Mouse (Mus musculus) intestine, embryonic 14.5 days (tissue): ENCODE data around the gene Cpne4. TPM values are rescaled to one million over a fixed set of nuclear protein-coding genes. Genes with fewer than 3 reads are reported as not detected.

Source experiments
- ATAC-seq: fragments of 200-750 bp; cut with Nextera tagmentation; replicated peaks from 2 replicates; pipeline ENCODE4 v1.8.0; 2017; ENCODE audit warnings: low read depth, moderate number of reproducible peaks, moderate TSS enrichment, moderate library complexity; ENCODE audit not compliant: low FRiP score, low TSS enrichment
- DNase-seq: peaks from one replicate; pipeline ENCODE4 v3.0.0-alpha.2; 2018; ENCODE audit warnings: low spot score
- H3K27ac ChIP-seq: fragments of 300-500 bp; sonication (generic); 2 replicates; pipeline ENCODE4 v1.5.1; 2014; ENCODE audit warnings: low read depth, mild to moderate bottlenecking, control low read depth
- H3K27me3 ChIP-seq: fragments of 300-500 bp; sonication (generic); replicated peaks from 2 replicates; pipeline ENCODE4 v1.6.1; 2014; ENCODE audit warnings: low read length, control low read depth; ENCODE audit not compliant: control insufficient read depth, insufficient read depth
- H3K36me3 ChIP-seq: fragments of 300-500 bp; sonication (generic); 2 replicates; pipeline ENCODE4 v1.6.1; 2014; ENCODE audit warnings: low read length, control low read depth; ENCODE audit not compliant: control insufficient read depth, insufficient read depth
- H3K4me1 ChIP-seq: fragments of 300-500 bp; sonication (generic); replicated peaks from 2 replicates; pipeline ENCODE4 v1.6.1; 2014; ENCODE audit warnings: low read length, control low read depth, mixed read lengths; ENCODE audit not compliant: control insufficient read depth, insufficient read depth
- H3K4me2 ChIP-seq: fragments of 300-500 bp; sonication (generic); 2 replicates; pipeline ENCODE4 v1.6.1; 2014; ENCODE audit warnings: low read length
- H3K4me3 ChIP-seq: fragments of 300-500 bp; sonication (generic); 2 replicates; pipeline ENCODE4 v1.5.1; 2014; ENCODE audit warnings: low read depth, low read length, control low read depth, mixed read lengths
- H3K9ac ChIP-seq: fragments of 300-500 bp; sonication (generic); 2 replicates; pipeline ENCODE4 v1.6.1; 2014; ENCODE audit warnings: mild to moderate bottlenecking, low read length
- H3K9me3 ChIP-seq: fragments of 300-500 bp; sonication (generic); 2 replicates; pipeline ENCODE4 v1.6.1; 2016; ENCODE audit warnings: low read length, control low read depth; ENCODE audit not compliant: control insufficient read depth
- WGBS: fragments of 180-500 bp; shearing (Covaris S2); extraction: QIAGEN DNeasy Blood & Tissue Kit; methylation state at CpG from one replicate; pipeline ENCODE4 v1.1.7; 2014; 5-methylcytosine and 5-hydroxymethylcytosine counted together
- polyA plus RNA-seq: library from polyadenylated mRNA; unstranded; fragments of >200 nt; fragmentation: Nextera tagmentation; extraction: Ambion mirVana; gene quantifications from 2 replicates; pipeline ENCODE4 v1.2.1, GENCODE M21; 2014

Gene Cpne4
- polyA plus RNA-seq, 1 experiment from 2014 or later, result 1.3 TPM

DNA sequence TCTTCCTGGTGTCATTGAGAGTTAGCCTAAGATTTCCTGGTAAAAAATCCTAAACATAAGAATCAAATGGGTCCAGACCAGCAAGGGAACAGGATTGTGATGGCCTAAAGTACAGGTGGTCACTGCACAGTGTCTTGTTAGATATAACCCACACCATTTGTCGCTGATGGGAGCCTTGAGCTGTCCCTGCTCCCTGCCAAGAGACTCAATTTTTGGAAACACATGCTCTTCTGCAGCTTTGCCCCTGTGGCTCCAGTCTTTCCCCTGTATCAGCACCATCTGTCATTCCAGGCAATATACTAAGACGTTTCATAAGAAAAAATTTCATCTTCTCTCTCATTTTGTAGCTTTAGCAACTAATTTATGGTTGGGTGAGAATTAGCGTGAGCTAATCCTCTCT lies 281.6 kb downstream of the Cpne4 start:
- DNase-seq (no peak), ATAC-seq (no peak)
- H3K36me3 ChIP-seq, result no peaks in the 10 kb centered on the region
- no peak overlapping the region for H3K9ac ChIP-seq
- H3K4me3 ChIP-seq, result no peak overlapping the region
- no peaks in the 10 kb centered on the region for H3K27me3 ChIP-seq
- no peak overlapping the region for H3K27ac ChIP-seq
- H3K9me3 ChIP-seq, result no peaks in the 10 kb centered on the region
- WGBS, result 59% methylated on average over 3 of the region's 3 CpGs
- H3K4me2 ChIP-seq, result no peak overlapping the region
- H3K4me1 ChIP-seq, result no peaks in the 10 kb centered on the region

DNA sequence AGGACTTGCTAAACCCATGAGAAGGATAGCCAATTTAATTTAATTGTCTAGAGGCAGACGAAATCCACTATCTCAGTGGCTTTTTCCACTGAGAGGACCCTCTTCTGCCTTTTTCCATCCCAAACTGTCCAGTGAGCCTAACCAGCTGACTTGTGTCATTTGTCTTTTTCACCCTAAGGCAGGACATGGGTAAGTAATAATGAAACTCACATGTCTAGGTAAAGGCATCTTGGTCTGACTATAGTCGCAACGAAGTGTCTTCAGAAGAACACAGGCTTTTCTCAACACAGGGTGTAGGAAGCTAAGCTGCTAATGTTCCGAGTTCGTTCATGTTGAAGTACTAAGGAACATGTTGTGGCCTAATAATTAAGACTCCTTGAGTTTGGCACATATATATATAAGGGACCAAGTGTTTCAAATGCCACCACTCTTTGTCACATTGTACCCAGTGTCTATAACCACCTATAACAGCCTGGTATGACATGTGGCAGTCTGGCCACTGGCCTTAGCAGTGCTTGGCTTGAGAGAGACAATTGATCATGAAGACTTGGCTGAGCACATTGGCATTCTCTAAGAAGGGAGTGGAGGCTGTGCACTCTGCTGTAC lies 286.0 kb downstream of the Cpne4 start:
- 92% methylated on average over 5 of the region's 5 CpGs for WGBS

DNA sequence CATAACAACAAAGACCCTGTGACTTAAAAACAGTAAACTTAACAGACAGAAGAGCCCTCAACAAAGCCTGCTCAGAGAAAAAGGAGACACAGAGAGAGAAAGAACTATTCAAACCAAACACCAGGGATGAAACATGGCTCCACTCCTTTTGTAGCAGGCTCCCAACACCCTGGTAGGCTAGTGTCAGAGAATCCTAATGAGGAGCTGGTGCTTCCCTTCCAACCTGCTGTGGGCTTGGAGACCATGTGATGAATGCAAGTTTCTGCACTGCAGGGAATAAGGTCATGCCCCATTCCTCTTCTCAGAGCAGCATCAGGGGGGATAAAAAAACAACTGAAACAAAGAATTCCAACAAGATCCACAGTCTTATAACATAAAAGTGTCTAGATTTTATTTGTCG lies 290.8 kb downstream of the Cpne4 start:
- Histone ChIP-seq H3K4me2 (no peak overlapping the region), H3K27me3 (no peaks in the 10 kb centered on the region), H3K36me3 (no peaks in the 10 kb centered on the region), H3K9ac (no peak overlapping the region), H3K27ac (no peak overlapping the region), H3K4me1 (no peaks in the 10 kb centered on the region), H3K9me3 (no peaks in the 10 kb centered on the region), H3K4me3 (no peak overlapping the region)
- ATAC-seq (no peak), DNase-seq (no peak)
- WGBS, result 78% methylated on average over 1 of the region's 1 CpGs

More for the DNA sequence above, 286.0 kb downstream of the Cpne4 start:
- no peaks in the 10 kb centered on the region for H3K4me1 ChIP-seq
- ATAC-seq, result no peak
- H3K36me3 ChIP-seq, result no peaks in the 10 kb centered on the region
- no peak overlapping the region for H3K4me3 ChIP-seq
- no peak overlapping the region for H3K9ac ChIP-seq
- H3K27ac ChIP-seq, result no peak overlapping the region
- H3K9me3 ChIP-seq, result no peaks in the 10 kb centered on the region
- H3K4me2 ChIP-seq, result no peak overlapping the region
- no peak for DNase-seq
- no peaks in the 10 kb centered on the region for H3K27me3 ChIP-seq

DNA sequence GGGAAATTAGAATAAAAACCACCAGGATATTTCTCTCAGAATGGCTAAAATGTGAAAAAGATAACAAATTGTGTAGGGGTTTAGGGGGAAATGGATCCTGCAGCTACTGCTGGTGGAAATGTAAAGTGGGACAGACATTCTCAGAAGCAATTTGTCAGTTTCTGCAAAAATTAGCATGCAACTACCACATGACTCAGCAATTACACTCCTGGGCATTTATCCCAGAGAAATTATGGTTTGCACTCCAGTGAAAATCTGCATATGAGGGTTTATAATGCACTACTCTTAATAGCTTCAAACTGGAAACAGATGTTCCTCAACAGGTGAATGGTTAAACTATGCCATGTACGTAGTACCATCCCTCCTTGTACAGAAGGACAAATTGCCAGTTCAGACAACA lies 294.2 kb downstream of the Cpne4 start:
- no peak overlapping the region for H3K9ac ChIP-seq
- H3K36me3 ChIP-seq, result no peaks in the 10 kb centered on the region
- ATAC-seq (no peak), DNase-seq (no peak)
- H3K27me3 ChIP-seq, result no peaks in the 10 kb centered on the region
- H3K4me3 ChIP-seq, result no peak overlapping the region
- H3K9me3 ChIP-seq, result no peaks in the 10 kb centered on the region
- WGBS, result 78% methylated on average over 1 of the region's 1 CpGs
- no peak overlapping the region for H3K4me2 ChIP-seq
- no peaks in the 10 kb centered on the region for H3K4me1 ChIP-seq
- no peak overlapping the region for H3K27ac ChIP-seq

DNA sequence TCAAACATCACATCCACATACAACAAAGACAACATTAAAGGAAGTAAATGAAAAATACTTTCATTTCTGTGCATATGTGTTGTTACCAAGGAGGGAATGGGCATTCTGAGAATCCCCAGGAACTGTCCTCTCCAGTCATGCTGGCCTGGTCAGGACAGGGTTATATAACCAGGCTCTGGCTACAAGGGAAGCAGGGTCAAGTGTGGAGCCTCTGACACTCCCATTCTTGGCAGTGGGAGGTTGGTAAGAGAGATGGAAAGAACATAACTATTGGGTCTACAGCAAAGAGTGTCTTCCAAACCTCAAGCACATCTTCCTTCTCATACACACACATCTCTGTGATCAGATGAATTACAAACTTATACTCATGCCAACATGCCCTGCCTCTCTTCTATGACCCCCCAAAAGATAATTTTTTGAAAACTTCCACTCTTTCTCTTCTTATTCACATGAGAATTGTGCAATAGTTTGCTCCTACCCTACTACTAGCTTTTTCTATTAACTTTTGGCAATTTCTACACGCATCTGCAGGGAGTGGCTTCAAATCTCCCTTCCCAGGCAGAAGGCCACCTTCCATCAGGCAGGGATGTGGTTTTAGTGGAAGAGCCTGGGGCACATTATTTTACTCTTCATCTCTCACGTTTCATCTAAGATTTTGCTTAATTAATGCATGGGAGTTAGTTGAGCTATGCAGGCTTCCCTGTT lies 298.3 kb downstream of the Cpne4 start:
- Histone ChIP-seq H3K4me1 (no peaks in the 10 kb centered on the region), H3K36me3 (no peaks in the 10 kb centered on the region), H3K9ac (no peak overlapping the region), H3K27me3 (no peaks in the 10 kb centered on the region), H3K9me3 (no peaks in the 10 kb centered on the region), H3K27ac (no peak overlapping the region), H3K4me3 (no peak overlapping the region), H3K4me2 (no peak overlapping the region)
- ATAC-seq (no peak), DNase-seq (no peak)
- 66% methylated on average over 2 of the region's 2 CpGs for WGBS

DNA sequence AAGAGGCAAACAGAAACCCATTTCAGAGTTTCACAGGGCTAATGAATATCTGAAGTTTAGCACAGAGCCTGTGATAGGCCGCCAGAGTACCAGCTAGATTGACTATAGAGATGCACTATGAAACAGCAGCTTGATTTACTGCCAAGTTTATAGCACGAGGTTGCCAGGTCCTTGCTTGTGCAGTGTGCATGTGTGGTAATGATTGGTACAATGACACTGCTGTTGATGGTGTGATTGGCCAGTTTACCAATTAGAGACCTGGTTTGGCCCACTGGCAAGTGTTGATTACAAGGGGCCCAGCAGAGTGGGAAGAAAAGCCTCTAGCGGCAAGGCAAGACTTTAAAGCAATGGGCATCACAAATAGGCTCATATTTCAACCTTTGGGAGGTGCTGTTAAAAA lies 306.6 kb downstream of the Cpne4 start:
- no peaks in the 10 kb centered on the region for H3K9me3 ChIP-seq
- no peak overlapping the region for H3K9ac ChIP-seq
- WGBS, result 65% methylated on average over 3 of the region's 3 CpGs
- DNase-seq, result no peak
- no peak for ATAC-seq
- no peaks in the 10 kb centered on the region for H3K36me3 ChIP-seq
- H3K4me3 ChIP-seq, result no peak overlapping the region
- no peak overlapping the region for H3K4me2 ChIP-seq
- no peaks in the 10 kb centered on the region for H3K4me1 ChIP-seq
- H3K27me3 ChIP-seq, result no peaks in the 10 kb centered on the region
- H3K27ac ChIP-seq, result no peak overlapping the region

GRCm38 (mm10) chr9:104854245-104854921 lies 307.3 kb downstream of the Cpne4 start:
- Histone ChIP-seq H3K9me3 (no peaks in the 10 kb centered on the region), H3K36me3 (no peaks in the 10 kb centered on the region), H3K27ac (no peak overlapping the region), H3K4me2 (no peak overlapping the region), H3K4me3 (no peak overlapping the region), H3K9ac (no peak overlapping the region), H3K4me1 (no peaks in the 10 kb centered on the region), H3K27me3 (no peaks in the 10 kb centered on the region)
- 69% methylated on average over 6 of the region's 6 CpGs for WGBS
- DNase-seq (no peak), ATAC-seq (no peak)

GRCm38 (mm10) chr9:104865830-104866229 lies 318.7 kb downstream of the Cpne4 start:
- Histone ChIP-seq H3K9me3 (no peaks in the 10 kb centered on the region), H3K9ac (no peak overlapping the region), H3K4me3 (no peak overlapping the region), H3K4me1 (no peaks in the 10 kb centered on the region), H3K4me2 (no peak overlapping the region), H3K36me3 (no peaks in the 10 kb centered on the region), H3K27ac (no peak overlapping the region), H3K27me3 (no peaks in the 10 kb centered on the region)
- WGBS, result 61% methylated on average over 1 of the region's 1 CpGs
- DNase-seq, result no peak
- ATAC-seq, result no peak
